Mouse (Mus musculus) adrenal gland, postnatal 36 days (tissue): ENCODE results near the gene Syngr1. TPM values are rescaled to one million over a fixed set of nuclear protein-coding genes. Genes with fewer than 3 reads are reported as not detected.
A peak's percentile ranks its signal among the peaks of the same experiment; 100 is the strongest.

Experiments used
- DNase-seq, 2 experiments: peaks; one replicate each; pipeline ENCODE4 v3.0.0; 2021; ENCODE audit warnings: mixed read lengths in 1 of 2
- long read RNA-seq, 2 experiments: library from polyadenylated mRNA; stranded (forward); transcript quantifications; one replicate each; pipeline ENCODE4 v2.0.0; 2021; ENCODE audit warnings: borderline sequencing depth in 2 of 2
- total RNA-seq, 2 experiments: library from RNA; stranded (reverse); gene quantifications; 2 replicates each; pipeline ENCODE4 v1.2.3; 2021

Gene Syngr1
- 10 to 100 TPM; 28.0 to 31.5 TPM for total RNA-seq
- long read RNA-seq, experiment 1, full-length matches to known transcripts = 29 of 43 reads
- long read RNA-seq, experiment 1, partial matches to known transcripts = 4 of 43 reads
- long read RNA-seq, experiment 1, other reads (novel, unspliced or antisense) = 10 of 43 reads
- long read RNA-seq, experiment 2, full-length matches to known transcripts = 16 of 26 reads
- long read RNA-seq, experiment 2, partial matches to known transcripts = 3 of 26 reads
- long read RNA-seq, experiment 2, other reads (novel, unspliced or antisense) = 7 of 26 reads

DNA sequence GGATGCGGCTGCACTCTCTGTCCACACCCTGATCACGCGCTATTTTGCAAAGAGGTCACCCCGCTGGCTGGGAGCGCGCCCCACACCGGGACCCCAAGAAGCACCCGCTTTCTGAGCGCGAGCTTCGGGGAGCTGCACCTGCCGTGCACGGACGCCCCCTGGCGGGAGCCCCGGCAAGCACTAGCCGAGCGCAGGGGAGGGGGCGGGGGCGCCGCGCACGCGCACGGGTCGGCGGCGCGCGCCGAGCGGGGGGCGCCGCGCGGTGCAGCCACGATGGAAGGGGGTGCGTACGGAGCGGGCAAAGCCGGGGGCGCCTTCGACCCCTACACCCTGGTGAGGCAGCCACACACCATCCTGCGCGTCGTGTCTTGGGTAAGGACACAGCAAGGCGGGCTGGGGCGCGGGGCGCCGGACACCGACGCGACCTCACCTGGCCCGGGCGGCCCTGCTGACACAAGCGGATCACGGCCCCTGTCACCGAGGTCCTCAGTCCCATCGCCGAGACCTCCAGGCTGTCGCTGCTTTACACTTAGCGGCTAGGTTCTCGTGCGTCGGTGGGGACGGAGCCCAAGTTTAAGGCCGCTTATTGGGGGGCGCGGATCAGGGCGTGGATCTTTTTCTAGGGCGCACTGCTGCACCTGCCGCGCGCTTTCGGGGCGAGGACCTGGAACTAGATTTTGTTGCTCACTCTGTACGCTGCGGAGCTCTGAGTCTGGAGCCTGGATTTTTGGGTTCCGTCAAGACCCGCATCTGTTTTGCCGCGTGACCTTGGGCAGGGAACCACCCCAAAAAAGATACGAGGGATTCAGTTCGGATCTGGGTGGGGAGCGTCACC lies at the start of gene Syngr1, which contains the start of gene Rpl3:
TSS of gene Syngr1 (plus strand) at position 214 of the 835 bp plus-strand sequence.
TSS of gene Rpl3 (minus strand) at position 748 of the 835 bp plus-strand sequence.
- DNase-seq = peak; percentile 85 to 93

DNA sequence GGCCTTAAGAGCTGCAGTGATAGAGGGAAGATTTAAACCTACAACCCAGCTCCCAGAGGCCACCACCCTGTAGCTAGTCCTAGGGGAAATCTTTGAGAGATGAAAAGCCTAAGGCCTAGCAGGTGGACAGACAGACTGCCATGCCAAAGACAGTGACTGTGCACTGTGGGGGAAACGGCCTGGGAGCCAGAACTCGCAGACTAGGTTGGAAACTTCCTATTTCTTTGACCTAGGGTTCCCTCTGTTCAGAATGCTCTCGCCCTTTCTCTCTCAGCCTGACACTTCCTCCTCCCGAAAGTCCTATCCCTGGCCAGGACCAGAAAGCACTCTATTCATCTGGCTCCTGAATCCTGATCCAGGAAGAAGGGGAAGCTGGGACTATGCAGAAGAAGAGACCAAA lies 49.0 kb upstream of the Syngr1 start:
- DNase-seq = no peak

DNA sequence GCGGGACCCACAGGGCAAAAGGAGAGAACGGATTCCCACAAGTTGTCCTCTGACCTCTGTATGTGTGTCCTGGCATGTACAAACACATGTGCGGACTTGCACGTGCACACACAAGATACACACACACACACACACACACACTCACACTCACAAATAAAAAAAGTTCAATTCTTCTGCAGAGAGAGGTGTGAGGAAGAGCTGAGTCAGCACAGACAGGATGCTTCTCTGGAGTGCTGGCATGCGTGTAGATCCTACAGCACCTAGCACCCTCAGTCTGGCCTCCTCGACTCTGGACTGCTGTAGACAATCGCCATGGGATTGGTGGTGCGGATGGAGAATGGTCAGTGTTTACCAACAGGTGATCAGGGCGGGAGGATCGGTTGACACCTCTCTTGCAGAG lies 46.9 kb upstream of the Syngr1 start:
- no peak for DNase-seq

DNA sequence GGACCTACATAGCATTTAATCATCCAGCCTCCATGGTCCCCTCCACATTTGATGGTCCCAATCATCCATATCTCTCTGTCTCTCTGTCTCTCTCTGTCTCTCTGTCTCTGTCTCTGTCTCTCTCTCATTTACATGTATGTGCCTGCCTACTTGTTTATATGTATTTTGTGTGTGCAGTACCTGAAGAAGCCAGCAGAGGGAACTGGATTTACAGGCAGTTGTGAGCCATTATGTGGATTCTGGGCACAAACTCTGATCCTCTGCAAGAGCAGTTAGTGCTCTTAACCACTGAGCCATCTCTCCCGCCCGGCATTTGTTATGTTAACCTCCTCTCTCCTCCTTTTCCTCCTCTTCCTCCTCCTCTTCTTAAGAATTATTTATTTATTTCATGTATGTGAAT lies 45.4 kb upstream of the Syngr1 start:
- DNase-seq = no peak

DNA sequence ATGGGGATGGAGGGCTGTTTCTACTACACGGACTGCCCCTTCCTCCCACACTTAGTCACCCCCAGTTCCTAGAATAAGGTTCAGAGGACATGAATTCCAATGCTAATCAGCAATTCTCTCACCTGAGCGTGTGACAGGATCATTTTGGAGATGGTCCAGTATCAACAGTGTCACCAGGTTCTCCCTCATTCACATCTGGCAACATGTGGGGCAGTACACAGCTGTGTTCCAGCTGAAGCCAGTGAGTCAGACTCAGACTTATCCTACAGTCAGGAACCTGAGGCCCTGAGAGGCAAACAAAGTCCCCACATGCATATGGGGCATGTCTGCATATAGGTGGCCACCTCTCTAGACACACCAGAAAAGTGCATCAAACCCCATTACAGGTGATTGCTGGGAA lies 43.9 kb upstream of the Syngr1 start:
- no peak for DNase-seq

DNA sequence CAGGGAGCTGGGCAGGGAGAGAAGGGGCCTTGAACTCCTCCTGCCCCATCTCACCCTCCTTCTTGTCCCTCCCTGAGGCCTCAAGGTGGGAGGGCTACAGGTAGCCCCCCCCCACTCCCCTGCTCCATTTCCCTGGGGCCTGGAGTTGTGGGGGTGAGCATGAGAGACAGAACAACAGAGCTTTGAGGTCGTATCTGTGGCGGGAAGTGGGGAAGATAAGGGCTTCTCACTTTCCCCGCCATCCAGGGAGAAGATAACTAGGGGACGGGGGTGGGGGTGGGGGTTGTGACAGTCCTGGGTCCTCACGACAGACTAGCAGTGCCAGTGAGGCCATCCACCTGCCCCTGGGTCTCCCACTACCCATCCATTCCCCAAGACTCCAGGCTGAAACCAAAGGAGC lies 43.2 kb upstream of the Syngr1 start:
- no peak for DNase-seq

DNA sequence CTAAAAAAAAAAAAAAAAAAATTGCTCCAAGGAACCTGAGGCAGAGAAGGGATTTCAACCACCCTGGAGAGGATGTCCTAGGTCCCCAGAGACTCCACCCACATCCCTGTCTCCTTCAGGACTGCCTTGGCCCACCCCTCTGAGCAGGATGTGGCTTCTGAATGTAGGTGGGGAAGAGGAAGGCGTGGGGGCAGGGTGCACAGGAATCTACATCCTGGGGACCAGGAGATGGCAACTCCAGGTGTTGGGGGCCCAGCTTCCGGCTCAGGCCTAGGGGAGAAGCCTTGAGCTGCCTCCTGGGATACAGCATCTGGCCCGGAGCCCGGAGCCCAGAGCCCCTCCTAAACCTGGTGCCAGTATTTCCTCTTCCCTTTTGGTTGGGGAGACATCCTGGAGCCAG lies 41.0 kb upstream of the Syngr1 start:
- DNase-seq = peak; percentile 60 to 76

DNA sequence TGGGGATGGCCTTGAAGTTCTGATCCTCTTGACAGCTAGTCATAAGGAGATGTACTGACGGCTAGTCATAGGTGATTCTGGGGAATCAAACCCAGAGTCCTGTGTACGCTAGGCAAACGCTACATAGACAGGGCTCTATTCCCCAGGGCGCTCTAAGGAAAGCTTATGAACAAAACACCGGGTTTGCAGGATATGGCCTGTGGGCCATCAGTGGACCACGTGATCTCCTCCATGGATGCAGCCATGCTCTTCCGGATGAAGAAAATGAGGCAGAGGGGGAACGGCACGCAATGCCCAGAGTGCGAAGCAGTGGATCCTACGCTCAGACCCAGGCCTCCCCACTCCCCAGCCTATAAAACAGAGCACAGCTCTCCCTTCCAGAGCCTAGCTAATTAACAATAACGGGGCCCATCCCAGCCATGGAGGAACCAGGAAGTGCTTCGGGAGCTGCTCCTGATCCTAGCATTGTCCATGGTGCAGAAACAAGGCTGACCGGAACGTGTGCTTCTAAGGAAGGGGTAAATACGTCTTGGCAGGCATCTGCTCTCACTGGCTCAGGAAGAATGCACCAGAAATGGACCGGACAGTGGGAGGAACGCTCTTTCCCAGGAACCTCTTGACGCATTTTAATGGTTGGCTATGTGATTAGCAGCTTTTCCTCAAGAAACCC lies 39.9 kb upstream of the Syngr1 start:
- no peak for DNase-seq

DNA sequence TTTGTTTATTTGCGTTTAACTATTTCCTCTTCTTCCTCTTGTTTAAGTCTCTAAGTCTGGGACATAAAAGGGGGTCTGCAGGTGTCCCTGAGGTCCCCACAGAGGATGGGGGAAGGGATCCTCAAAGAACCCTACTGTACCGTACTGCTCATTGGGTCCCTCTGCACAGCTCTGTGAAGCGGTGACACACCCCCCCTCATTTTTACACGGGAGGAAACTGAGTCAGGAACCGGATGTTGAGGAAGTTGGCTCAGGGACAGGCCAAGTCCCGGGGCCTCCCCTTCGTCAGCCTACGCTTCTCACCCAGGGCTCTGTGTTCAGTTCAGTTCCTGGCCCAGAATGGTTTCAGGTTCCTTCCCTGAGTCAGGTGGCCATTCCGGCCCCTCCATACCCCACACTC lies 39.4 kb upstream of the Syngr1 start:
- DNase-seq = no peak

DNA sequence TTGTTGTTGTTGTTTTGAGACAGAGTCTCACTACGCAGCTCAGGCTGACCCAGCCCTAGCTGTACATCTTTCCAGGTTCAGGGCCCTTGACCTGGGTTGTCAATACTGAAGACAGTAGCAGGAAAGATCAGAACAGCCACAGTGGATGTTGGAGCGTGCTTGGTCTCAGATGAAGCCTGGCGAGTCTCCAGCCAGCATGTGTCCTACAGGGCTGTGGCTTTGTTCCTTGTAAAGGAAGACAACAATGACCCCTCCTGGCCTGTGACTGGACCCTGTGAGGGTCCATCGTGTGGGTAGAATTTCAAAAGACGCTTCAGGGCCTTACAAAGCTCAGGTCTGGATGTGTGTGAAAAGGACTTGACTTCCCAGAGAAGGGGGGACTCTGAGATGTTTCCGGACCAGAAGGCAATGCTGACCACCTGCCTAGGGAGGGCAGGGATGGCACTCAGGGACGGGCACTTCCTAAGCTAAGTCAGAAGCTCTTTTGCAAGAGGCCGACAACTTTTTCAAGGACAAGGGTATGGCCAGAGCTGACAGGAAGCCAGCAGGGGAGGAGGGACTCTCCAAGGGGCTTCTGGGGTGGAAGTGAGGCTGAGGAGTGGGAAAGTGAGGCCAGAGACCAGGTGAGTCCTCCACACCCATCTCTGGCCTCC lies 37.6 kb upstream of the Syngr1 start:
- peak; percentile 57 to 63 for DNase-seq

DNA sequence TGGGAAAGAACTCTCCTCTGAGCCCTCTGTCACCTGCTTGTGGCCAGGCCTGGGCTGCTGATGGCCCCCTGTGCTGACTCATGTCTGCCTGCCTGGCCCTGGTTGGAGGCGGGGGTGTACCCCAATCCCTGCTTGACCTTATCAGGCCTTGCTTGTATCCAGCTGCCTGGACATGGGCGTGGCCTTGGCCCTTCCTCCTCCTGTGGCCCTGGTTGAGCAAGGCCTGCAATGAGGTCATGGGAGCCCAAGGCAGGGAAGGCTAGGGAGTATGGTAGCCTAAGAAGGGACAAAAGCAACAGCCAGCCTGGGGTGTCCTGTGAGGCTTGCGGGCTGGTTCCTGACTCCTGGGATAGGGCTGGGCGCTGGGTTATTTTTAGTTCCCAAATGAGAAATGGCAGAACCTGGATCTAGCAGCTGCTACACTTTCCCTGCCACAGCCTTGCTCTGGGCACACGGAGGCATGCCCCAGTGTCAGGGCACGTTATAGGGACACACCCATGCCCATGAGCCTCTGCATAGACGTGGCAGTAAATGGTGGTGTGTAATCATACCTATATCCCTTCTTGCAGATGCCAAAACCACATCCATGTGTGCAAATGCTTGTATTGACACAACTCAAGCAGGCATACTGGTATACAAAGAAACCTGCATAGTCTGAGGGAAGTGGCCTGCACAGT lies 37.0 kb upstream of the Syngr1 start:
- peak; percentile 91 to 93 for DNase-seq

DNA sequence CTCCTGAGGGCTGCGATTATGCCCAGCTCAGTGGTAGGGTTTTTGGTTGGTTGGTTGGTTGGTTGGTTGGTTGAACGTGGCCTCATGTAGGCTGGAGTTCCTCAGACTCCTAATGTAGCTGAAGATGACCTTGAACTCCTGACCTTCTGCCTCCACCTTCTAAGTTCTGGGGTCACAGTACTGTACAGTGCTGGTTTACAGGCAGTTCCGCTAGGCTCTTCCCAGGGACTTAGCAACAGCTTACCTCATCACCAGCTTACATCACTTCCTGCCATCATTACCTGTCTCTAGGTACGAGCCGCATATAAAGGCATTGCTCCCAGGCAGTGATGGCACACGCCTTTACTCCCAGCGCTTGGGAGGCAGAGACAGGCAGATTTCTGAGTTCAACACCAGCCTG lies 33.0 kb upstream of the Syngr1 start:
- DNase-seq = no peak

DNA sequence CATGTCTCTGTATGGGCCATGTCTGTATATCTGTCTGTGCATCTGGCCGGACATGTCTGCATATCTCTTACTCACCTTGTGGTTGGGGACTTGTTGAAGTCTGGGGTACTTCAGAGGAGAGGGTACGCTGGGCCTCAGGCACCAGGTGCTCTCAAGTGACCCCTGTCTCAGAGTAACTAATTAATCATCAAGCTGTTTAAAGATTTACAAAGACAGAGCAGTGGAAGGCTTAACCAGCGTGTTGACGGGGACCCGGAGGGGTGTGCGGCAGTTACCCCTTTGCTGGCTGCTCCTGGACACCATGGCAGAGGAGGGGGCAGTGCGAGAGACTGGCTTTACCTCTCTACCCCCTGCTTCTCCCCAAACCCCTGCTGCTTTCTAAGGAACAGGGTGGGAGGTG lies 31.5 kb upstream of the Syngr1 start:
- no peak for DNase-seq

DNA sequence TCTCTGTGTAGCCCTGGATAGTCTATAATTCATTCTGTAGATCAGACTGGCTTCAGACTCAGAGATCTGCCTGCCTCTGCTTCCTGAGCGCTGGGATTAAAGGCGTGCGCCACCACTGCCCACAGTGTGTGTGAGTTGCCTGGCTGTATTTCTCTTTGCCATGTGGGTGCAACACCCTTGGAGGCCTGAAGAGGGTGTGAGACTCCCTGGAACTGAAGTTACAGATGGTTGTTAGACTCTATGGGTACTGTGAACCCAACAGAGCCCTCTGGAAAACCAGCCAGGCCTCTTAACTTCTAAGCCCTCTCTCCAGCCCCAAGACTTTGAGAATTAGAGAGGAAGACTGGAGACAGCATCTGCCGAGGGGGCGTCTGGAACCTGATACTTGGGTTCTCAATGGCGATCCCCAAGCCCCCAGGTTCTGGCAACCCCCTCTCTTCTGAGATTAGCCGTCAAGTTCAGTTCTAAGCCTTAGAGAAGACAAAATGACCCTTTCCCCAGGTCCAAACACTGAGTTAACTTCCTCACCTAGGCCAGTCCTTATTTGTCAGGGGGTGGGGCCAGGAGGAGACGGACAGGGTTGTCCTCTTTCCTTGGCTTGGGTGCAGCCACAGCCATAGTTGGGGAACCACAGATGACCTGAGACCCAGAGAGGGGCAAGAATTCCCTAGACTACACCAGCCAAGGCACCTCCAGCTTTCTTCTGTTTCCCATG lies 30.6 kb upstream of the Syngr1 start:
- DNase-seq = no peak

DNA sequence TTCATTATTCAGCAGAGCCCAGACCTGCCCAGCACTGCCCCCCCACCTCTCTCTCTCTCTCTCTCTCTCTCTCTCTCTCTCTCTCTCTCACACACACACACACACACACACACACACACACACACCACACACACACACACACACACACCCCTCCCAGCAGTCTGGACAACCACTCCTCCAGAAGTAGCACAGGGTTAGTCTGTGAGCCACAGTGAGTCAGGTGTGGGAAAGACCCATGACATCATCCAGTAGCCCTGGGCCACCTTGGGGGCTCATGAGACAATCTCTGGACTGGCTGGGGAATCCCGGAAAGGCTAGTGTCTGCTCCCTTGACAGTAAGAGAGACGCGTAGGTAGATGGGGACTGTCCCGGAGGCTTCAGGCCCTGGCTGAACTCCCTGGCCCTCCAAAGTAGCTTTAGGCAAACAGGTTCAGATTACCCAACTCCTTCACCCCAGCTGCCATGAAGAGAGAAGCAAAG lies 30.0 kb upstream of the Syngr1 start:
- DNase-seq = no peak

DNA sequence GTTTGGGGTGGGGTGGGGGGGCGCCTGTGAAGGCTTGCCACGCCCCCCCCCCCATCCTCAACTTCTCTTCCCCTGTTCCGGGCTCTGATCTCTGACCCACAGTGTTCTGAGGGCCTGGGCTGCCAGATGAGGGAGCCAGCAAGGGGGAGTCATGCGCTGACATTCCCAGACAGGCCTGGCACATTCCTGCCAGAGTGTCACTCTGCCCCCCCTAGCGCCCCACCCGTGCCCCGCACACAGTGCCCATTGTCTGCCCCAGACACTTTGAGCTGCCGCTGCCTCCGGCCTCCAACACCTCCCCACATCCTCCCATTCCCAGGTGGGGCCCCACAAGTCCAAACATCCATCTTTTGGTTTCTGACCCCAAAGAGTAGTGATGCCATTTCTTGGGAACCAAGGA lies 28.8 kb upstream of the Syngr1 start:
- no peak for DNase-seq

DNA sequence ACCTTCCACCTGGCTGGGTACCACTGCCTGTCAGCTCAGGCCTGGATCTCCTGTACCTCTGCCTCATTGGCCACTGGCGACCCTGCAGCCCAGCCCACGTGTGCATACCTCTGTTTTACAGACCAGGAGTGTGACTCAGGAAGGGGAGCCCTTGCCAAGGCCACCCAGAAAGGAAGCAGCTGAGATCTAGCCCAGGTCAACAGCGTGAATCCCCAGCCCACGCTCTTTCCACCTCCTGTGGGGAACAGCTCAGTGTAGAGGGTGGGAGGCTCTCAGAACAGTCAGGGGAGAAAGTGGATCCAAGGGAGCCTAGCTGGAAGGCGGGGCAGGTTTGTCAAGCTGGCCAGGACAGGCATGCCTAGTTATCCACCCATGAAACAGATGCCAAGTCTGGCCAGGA lies 28.3 kb upstream of the Syngr1 start:
- peak in 1 of 2 experiments; percentile 36 for DNase-seq

DNA sequence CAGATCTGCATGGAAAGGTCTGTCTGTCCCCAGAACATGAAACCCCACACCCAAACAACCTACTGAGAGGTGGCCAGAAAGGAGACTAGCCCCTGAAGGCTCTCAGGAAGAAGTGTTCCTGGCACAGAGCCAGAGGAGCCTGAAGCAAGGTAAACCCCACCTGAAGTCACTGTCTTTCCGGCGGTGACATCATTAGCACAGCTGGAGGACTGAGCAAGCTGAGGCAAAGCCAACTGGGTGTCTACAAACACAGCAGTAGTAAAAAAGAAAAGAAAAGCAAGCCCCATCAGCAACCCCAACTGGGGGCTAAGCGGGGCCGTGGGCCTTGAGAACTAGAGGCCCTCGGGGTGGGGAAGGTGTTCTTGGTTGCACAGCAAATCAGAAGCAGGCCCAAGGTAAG lies 26.2 kb upstream of the Syngr1 start:
- DNase-seq = no peak

DNA sequence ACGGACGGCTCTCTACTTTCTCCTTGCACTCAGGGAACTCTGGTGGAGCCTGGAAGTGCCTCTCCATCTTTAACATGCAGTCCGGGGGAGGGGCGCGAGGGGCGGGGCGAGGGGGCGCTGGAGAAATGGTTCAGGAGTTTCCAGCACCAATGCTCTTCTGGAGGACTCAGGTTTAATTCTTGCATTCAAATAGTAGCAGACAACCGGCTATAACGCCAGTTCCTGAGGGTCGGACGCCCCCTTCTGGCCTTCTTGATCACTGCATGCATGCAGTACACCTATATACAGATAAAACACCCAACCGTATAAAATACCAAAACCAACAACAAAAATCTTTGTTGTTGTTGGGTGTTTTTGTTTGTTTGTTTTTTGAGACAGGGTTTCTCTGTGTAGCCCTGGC lies 25.7 kb upstream of the Syngr1 start:
- peak; percentile 74 to 78 for DNase-seq

DNA sequence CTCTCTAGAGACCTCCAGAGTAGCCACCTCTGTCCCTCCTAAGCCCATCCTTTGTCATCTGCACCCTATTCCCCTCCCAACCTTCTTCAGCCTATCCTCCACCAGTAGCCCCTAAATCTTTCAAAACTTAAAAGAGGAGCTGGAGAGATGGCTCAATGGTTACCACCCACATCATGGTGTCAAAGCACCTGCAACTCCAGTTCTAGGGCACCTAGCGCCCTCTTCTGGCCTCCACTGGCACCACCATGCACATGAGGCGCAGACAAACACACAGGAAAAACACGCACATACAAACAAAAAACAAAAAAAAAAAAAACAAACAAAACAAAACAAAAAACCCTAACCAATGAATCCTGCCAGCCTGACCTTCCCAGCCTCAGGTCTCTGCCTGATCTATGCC lies 24.6 kb upstream of the Syngr1 start:
- DNase-seq = peak in 1 of 2 experiments; percentile 56

DNA sequence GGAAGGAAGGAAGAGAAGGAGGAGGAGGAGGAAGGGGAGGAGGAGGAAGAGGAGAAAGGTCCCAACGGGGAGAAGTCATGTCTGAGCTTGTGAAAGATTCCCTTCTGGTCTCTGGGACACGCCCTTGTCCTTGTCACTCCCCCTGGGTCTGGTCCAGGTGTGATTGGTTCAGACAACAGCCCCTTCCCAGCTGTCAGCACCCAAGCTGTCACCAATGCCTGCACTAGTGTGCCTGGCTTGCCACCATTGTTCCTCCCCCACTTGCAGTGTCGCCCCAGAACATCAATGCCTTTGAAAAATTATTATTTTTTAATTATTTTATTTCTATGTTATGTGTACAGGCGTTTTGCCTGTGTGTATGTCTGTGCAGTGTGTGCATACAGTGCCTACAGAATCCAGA lies 22.0 kb upstream of the Syngr1 start:
- DNase-seq = no peak
